Mouse (Mus musculus) forebrain, embryonic 15.5 days (tissue): ENCODE measurements at regions not wholly inside any gene's neighbourhood (a gene's known extent, or its start where the extent isn't known, plus 50 kb on each side); places are given as distances from the start of the nearest gene placed in this dataset.

Source experiments
- ATAC-seq: fragments of 200-750 bp; cut with Nextera tagmentation; replicated peaks from 2 replicates; pipeline ENCODE4 v1.8.0; 2017; ENCODE audit warnings: mild to moderate bottlenecking, moderate TSS enrichment, moderate library complexity
- H3K27ac ChIP-seq: fragments of 300-500 bp; sonication (generic); replicated peaks from 2 replicates; pipeline ENCODE4 v1.5.1; 2015; ENCODE audit warnings: mild to moderate bottlenecking, inconsistent platforms
- H3K27me3 ChIP-seq: fragments of 300-500 bp; sonication (generic); 2 replicates; pipeline ENCODE4 v1.6.1; 2015; ENCODE audit warnings: inconsistent platforms
- H3K36me3 ChIP-seq: fragments of 300-500 bp; sonication (generic); 2 replicates; pipeline ENCODE4 v1.6.1; 2015; ENCODE audit warnings: mild to moderate bottlenecking, inconsistent platforms
- H3K4me1 ChIP-seq: fragments of 300-500 bp; sonication (generic); 2 replicates; pipeline ENCODE4 v1.6.1; 2015; ENCODE audit warnings: inconsistent platforms
- H3K4me2 ChIP-seq: fragments of 300-500 bp; sonication (generic); replicated peaks from 2 replicates; pipeline ENCODE4 v1.6.1; 2015; ENCODE audit warnings: mild to moderate bottlenecking, inconsistent platforms
- H3K4me3 ChIP-seq: fragments of 300-500 bp; sonication (generic); 2 replicates; pipeline ENCODE4 v1.5.1; 2015; ENCODE audit warnings: mild to moderate bottlenecking, inconsistent platforms
- H3K9ac ChIP-seq: fragments of 300-500 bp; sonication (generic); replicated peaks from 2 replicates; pipeline ENCODE4 v1.6.1; 2015; ENCODE audit warnings: mild to moderate bottlenecking, inconsistent platforms
- H3K9me3 ChIP-seq: fragments of 300-500 bp; sonication (generic); 2 replicates; pipeline ENCODE4 v1.6.1; 2016; ENCODE audit warnings: inconsistent platforms
- WGBS: fragments of 180-500 bp; shearing (Covaris S2); methylation state at CpG from one replicate; pipeline ENCODE4 v1.1.7; 2015; ENCODE audit warnings: mixed read lengths; 5-methylcytosine and 5-hydroxymethylcytosine counted together

- no peaks in the 10 kb centered on the region for H3K9me3 ChIP-seq
- H3K36me3 ChIP-seq, result no peaks in the 10 kb centered on the region
- ATAC-seq, result peak; percentile 26; the same call in 1 of the 2 replicates
- 65% methylated on average over 7 of the region's 7 CpGs for WGBS
- peaks cover 4% of the 10 kb centered on the region; the same call in 1 of the 2 replicates for H3K4me1 ChIP-seq
- no peak overlapping the region for H3K4me2 ChIP-seq
- H3K27me3 ChIP-seq, result no peaks in the 10 kb centered on the region
- no peak overlapping the region for H3K9ac ChIP-seq
- no peak overlapping the region for H3K4me3 ChIP-seq
- H3K27ac ChIP-seq, result no peak overlapping the region
Observed at GRCm38 (mm10) chr15:70034976-70035375, 3534.3 kb upstream of the Lrrc6 start.

GRCm38 (mm10) chr15:70029468-70029867, 3528.8 kb upstream of the Lrrc6 start:
- Histone ChIP-seq H3K27me3 (no peaks in the 10 kb centered on the region), H3K9ac (no peak overlapping the region), H3K9me3 (no peaks in the 10 kb centered on the region), H3K27ac (no peak overlapping the region), H3K4me3 (no peak overlapping the region), H3K36me3 (no peaks in the 10 kb centered on the region), H3K4me1 (peaks cover 9% of the 10 kb centered on the region; the same call in 1 of the 2 replicates), H3K4me2 (no peak overlapping the region)
- peak; percentile 96 for ATAC-seq

- no peak overlapping the region for H3K9ac ChIP-seq
- ATAC-seq, result no peak
- no peak overlapping the region for H3K4me3 ChIP-seq
- H3K4me1 ChIP-seq, result no peaks in the 10 kb centered on the region
- H3K27me3 ChIP-seq, result no peaks in the 10 kb centered on the region
- H3K4me2 ChIP-seq, result no peak overlapping the region
- H3K9me3 ChIP-seq, result no peaks in the 10 kb centered on the region
- H3K36me3 ChIP-seq, result no peaks in the 10 kb centered on the region
- 89% methylated on average over 2 of the region's 2 CpGs for WGBS
- no peak overlapping the region for H3K27ac ChIP-seq
Observed at GRCm38 (mm10) chr15:70012792-70013191, 3512.1 kb upstream of the Lrrc6 start.
